Mouse (Mus musculus) lung, embryonic 14.5 days (tissue): ENCODE data around the gene Zfp109. TPM values are rescaled to one million over a fixed set of nuclear protein-coding genes. Genes with fewer than 3 reads are reported as not detected.

Experiments used
- ATAC-seq: fragments of 200-750 bp; cut with Nextera tagmentation; 2 replicates; pipeline ENCODE4 v1.8.0; 2017; ENCODE audit warnings: mild to moderate bottlenecking, moderate TSS enrichment, moderate library complexity; ENCODE audit not compliant: insufficient read depth
- DNase-seq: peaks from one replicate; pipeline ENCODE4 v3.0.0-alpha.2; 2015
- H3K27ac ChIP-seq: fragments of 300-500 bp; sonication (generic); 2 replicates; pipeline ENCODE4 v1.5.1; 2014; ENCODE audit warnings: low read depth, mild to moderate bottlenecking, moderate library complexity
- H3K27me3 ChIP-seq: fragments of 300-500 bp; sonication (generic); 2 replicates; pipeline ENCODE4 v1.6.1; 2014; ENCODE audit warnings: low read length, control low read depth; ENCODE audit not compliant: insufficient read depth
- H3K36me3 ChIP-seq: fragments of 300-500 bp; sonication (generic); 2 replicates; pipeline ENCODE4 v1.6.1; 2014; ENCODE audit warnings: control low read depth; ENCODE audit not compliant: insufficient read depth
- H3K4me1 ChIP-seq: fragments of 300-500 bp; sonication (generic); 2 replicates; pipeline ENCODE4 v1.6.1; 2014; ENCODE audit warnings: antibody characterized with exemption, control low read depth; ENCODE audit not compliant: insufficient read depth
- H3K4me2 ChIP-seq: fragments of 300-500 bp; sonication (generic); 2 replicates; pipeline ENCODE4 v1.6.1; 2014; ENCODE audit warnings: mild to moderate bottlenecking
- H3K4me3 ChIP-seq: fragments of 300-500 bp; sonication (generic); 2 replicates; pipeline ENCODE4 v1.5.1; 2014; ENCODE audit warnings: low read depth, low read length
- H3K9ac ChIP-seq: fragments of 300-500 bp; sonication (generic); 2 replicates; pipeline ENCODE4 v1.6.1; 2014
- H3K9me3 ChIP-seq: fragments of 300-500 bp; sonication (generic); 2 replicates; pipeline ENCODE4 v1.6.1; 2016; ENCODE audit warnings: low read depth, low read length, control low read depth
- CTCF ChIP-seq: IDR thresholded peaks from 2 replicates; pipeline ENCODE4 v1.5.1; 2016; ENCODE audit warnings: antibody characterized with exemption, low read depth
- WGBS: fragments of 180-500 bp; shearing (Covaris S2); extraction: QIAGEN DNeasy Blood & Tissue Kit; methylation state at CpG from one replicate; pipeline ENCODE4 v1.1.7; 2014; 5-methylcytosine and 5-hydroxymethylcytosine counted together
- polyA plus RNA-seq: library from polyadenylated mRNA; unstranded; fragments of >200 nt; fragmentation: Nextera tagmentation; extraction: Ambion mirVana; gene quantifications from 2 replicates; pipeline ENCODE4 v1.2.1, GENCODE M21; 2014

The Zfp109 gene
- polyA plus RNA-seq, 1 experiment from 2014 or later: 4.3 TPM

- DNase-seq (no peak), ATAC-seq (no peak)
- Histone ChIP-seq H3K36me3 (peaks cover 16% of the 10 kb centered on the region; the same call in 1 of the 2 replicates), H3K9me3 (no peaks in the 10 kb centered on the region), H3K9ac (no peak overlapping the region), H3K4me3 (no peak overlapping the region), H3K27me3 (no peaks in the 10 kb centered on the region), H3K27ac (no peak overlapping the region), H3K4me1 (no peaks in the 10 kb centered on the region), H3K4me2 (no peak overlapping the region)
- no peak for TF ChIP-seq CTCF
- WGBS: 86% methylated on average over 13 of the region's 13 CpGs
These were observed 22.1 kb upstream of the Zfp109 start for GRCm38 (mm10) chr7:24259306-24259999.

- Histone ChIP-seq H3K36me3 (no peaks in the 10 kb centered on the region), H3K9me3 (no peaks in the 10 kb centered on the region), H3K27ac (no peak within 1 kb of the TSS), H3K4me1 (no peaks in the 10 kb centered on the region), H3K4me3 (peak within 1 kb of the TSS; percentile 48), H3K9ac (peak within 1 kb of the TSS; percentile 62), H3K4me2 (peak within 1 kb of the TSS; percentile 64), H3K27me3 (no peaks in the 10 kb centered on the region)
- peak; percentile 95 for DNase-seq
- ATAC-seq: peak; percentile 91
- 16% methylated on average over 21 of the region's 21 CpGs for WGBS
- TF ChIP-seq CTCF: no peak
These were observed 17.5 kb upstream of the Zfp109 start, which contains the start of gene Zfp108 for GRCm38 (mm10) chr7:24254633-24255474. Zfp108 (plus strand) TSS chr7:24254794.

- Histone ChIP-seq H3K9me3 (no peaks in the 10 kb centered on the region), H3K4me1 (no peaks in the 10 kb centered on the region), H3K27me3 (no peaks in the 10 kb centered on the region), H3K9ac (no peak overlapping the region; the same call in 1 of the 2 replicates), H3K4me3 (peak overlapping the region; percentile 48), H3K36me3 (no peaks in the 10 kb centered on the region), H3K4me2 (peak overlapping the region; percentile 64), H3K27ac (no peak overlapping the region)
- 59% methylated on average over 9 of the region's 9 CpGs for WGBS
- DNase-seq: no peak
- no peak for TF ChIP-seq CTCF
- peak; percentile 70 for ATAC-seq
These were observed 16.6 kb upstream of the Zfp109 start for GRCm38 (mm10) chr7:24253779-24254615.

GRCm38 (mm10) chr7:24211343-24211742 lies 26.0 kb downstream of the Zfp109 start, which contains the start of gene Zfp111:
Zfp111 (minus strand) TSS chr7:24211443.
- H3K36me3 ChIP-seq: no peaks in the 10 kb centered on the region
- WGBS: 76% methylated on average over 5 of the region's 5 CpGs
- H3K9me3 ChIP-seq: no peaks in the 10 kb centered on the region
- ATAC-seq (no peak), DNase-seq (no peak)
- H3K4me1 ChIP-seq: no peaks in the 10 kb centered on the region
- H3K27me3 ChIP-seq: no peaks in the 10 kb centered on the region
- TF ChIP-seq CTCF: no peak
- H3K9ac ChIP-seq: no peak within 1 kb of the TSS
- no peak within 1 kb of the TSS for H3K4me2 ChIP-seq
- no peak within 1 kb of the TSS for H3K27ac ChIP-seq
- H3K4me3 ChIP-seq: no peak within 1 kb of the TSS

GRCm38 (mm10) chr7:24210296-24210695 lies 27.1 kb downstream of the Zfp109 start:
- Histone ChIP-seq H3K36me3 (0 out of 2 replicates have a peak, but pooled peaks cover 1% of the 10 kb centered on the region), H3K27ac (no peak overlapping the region), H3K4me2 (no peak overlapping the region), H3K9me3 (no peaks in the 10 kb centered on the region), H3K27me3 (no peaks in the 10 kb centered on the region), H3K9ac (no peak overlapping the region), H3K4me3 (no peak overlapping the region), H3K4me1 (no peaks in the 10 kb centered on the region)
- WGBS: 73% methylated on average over 2 of the region's 2 CpGs
- ATAC-seq: no peak
- no peak for TF ChIP-seq CTCF
- no peak for DNase-seq

GRCm38 (mm10) chr7:24208282-24208886 lies 29.0 kb downstream of the Zfp109 start:
- H3K27me3 ChIP-seq: no peaks in the 10 kb centered on the region
- ATAC-seq (peak; percentile 58), DNase-seq (no peak)
- no peak for TF ChIP-seq CTCF
- H3K9ac ChIP-seq: no peak overlapping the region
- WGBS: 65% methylated on average over 7 of the region's 7 CpGs
- no peaks in the 10 kb centered on the region for H3K4me1 ChIP-seq
- H3K4me3 ChIP-seq: peak overlapping the region; percentile 64
- no peak overlapping the region for H3K27ac ChIP-seq
- peak overlapping the region; percentile 68 for H3K4me2 ChIP-seq
- no peaks in the 10 kb centered on the region for H3K9me3 ChIP-seq
- peaks cover 11% of the 10 kb centered on the region; the same call in 1 of the 2 replicates for H3K36me3 ChIP-seq
